Mouse (Mus musculus) mature B cell (primary cell): ENCODE measurements around the gene Cdk9.

Experiments used
- in situ Hi-C: fragments of 300-500 bp; cut with MboI; formaldehyde crosslinking; loops from 2 replicates; pipeline ENCODE4 v1.14.3; 2019

Cdk9 gene

DNA sequence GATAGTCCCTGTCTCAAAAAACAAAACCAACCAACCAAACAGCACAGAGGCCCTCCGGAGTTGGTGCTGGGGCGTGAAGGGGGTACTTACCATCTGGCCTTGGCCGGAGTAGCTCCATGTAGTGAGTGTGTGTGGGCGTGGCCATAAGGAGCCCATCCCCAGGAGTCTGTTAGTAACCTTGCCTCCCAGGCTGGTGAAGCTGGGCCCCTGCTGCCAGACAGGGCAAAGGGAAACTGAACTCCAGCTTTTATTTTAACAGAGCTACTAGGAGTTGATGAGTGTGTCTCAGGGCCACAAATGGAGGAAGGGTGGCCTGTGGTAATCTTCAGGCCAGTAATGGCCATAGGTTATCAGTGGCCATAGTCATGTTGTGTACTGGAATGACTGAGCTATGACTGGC is 21.6 kb upstream of the Cdk9 start:
- in situ Hi-C loops, result no loop called here

DNA sequence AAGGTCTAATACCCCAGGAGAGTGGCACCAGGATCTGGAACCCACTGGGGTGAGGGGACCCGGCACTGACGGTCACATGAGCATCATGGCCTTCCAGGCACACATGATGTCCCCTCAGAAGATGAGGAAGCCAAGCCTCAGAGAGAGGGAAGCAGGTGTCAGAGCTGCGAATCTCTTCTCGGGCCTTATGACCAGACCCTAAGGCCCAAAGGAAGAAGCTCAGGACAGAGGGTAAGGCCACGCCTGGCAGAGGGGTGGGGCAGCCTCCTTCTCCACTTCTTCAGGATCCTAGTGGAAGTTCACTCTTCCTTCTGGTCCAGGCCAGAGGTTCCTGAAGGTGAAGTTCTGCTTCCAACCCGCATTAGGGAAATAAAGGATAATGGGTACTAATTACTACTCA is 19.8 kb upstream of the Cdk9 start:
- in situ Hi-C loops, result no loop called here

DNA sequence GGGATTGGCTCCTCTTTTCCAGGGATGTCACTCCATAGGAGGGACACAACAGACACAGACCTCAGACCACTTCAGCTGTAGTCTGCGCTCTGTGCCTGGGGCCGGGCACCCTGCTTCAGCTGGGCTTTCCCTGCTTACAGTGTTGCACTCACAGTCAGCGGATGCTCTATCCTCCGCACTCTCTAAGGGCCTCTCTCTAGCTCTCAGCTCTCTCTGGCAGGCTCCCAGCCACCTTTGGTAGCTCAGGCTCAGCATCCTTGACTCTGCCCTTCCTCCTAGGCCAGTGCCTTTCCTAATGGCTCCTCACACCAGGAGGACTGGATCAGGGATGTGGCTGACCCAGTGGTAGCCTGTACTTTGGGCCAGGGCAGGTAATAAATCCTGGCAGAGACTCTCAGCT is 19.0 kb upstream of the Cdk9 start:
- in situ Hi-C loops, result no loop called here

DNA sequence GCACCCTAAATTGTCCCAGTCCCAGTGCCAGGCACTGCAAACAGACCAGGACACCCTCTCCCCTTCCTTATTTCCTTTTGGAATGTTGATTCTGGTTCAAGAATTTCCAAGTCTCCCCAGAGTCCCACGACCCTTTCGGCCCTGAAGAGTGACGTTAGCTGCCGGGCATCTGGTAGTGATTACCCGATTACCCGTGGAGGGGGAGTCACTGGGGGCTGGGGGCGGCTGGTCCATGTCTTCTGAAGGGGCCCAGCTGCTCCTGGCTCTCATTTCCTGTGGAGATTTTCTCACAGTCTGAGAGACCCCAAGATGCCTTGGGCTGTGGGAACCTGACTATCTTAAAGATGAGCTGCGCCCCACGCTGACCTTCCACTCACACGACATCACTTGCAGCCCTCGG is 18.0 kb upstream of the Cdk9 start:
- in situ Hi-C loops, result no loop called here

DNA sequence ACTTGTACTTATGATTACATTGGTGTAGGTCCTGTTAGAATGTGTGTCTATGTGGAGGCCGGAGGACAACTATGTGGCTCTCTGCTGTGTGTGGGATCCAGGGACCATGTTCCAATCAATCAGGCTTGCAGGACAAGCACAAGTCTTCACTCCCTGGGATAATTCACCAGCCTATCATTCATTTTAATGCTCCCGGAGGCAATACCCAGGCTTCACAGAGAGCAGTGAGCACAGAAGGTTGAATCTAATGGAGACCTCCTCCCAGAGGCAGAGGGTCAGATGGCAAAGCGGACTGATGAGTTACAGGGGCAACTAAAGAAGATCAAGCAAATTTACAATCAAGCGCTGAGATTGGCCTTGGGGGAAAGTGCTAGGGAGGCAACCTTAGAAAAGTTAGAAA is 16.7 kb upstream of the Cdk9 start:
- in situ Hi-C loops, result no loop called here

DNA sequence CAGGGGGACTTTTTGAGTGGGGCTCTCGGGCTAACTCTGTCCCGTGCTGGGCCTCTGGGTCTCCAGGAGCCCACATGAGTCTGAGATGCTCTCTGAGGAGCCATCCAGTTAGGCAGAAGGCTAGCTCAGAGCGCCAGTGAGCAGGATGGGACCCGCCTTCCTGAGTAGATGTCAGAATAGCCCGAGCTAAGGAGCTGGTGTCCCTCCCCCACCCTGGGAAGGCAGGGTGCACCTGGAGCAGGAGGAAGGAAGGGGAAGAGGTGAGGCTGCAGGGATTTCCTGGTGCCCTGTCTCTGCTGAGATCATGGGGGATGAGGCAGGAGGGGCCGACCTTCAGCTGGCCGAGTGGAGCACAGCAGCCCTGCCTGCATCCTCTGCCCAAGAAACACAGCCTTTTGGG is 15.6 kb upstream of the Cdk9 start:
- in situ Hi-C loops, result no loop called here

DNA sequence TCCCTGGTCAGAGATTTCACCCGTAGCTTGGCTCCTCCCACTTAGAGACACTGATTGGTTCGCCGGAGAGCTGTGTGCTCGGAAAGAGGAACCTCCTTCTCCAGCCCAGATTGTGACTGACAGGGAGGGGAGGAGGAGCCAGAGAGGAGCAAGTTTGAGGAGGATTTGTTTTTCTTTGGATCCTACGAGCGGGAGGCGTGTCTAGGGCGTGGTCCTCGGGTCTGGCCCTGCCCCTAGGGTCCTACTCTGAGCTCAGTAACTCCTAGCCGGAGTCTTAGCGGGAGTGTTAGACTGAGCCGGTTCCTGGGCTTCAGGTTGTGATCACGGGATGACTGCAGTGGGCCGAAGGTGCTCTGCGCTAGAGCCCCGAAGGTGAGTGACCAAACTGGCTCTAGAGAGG is 14.6 kb upstream of the Cdk9 start:
- in situ Hi-C loops, result no loop called here

DNA sequence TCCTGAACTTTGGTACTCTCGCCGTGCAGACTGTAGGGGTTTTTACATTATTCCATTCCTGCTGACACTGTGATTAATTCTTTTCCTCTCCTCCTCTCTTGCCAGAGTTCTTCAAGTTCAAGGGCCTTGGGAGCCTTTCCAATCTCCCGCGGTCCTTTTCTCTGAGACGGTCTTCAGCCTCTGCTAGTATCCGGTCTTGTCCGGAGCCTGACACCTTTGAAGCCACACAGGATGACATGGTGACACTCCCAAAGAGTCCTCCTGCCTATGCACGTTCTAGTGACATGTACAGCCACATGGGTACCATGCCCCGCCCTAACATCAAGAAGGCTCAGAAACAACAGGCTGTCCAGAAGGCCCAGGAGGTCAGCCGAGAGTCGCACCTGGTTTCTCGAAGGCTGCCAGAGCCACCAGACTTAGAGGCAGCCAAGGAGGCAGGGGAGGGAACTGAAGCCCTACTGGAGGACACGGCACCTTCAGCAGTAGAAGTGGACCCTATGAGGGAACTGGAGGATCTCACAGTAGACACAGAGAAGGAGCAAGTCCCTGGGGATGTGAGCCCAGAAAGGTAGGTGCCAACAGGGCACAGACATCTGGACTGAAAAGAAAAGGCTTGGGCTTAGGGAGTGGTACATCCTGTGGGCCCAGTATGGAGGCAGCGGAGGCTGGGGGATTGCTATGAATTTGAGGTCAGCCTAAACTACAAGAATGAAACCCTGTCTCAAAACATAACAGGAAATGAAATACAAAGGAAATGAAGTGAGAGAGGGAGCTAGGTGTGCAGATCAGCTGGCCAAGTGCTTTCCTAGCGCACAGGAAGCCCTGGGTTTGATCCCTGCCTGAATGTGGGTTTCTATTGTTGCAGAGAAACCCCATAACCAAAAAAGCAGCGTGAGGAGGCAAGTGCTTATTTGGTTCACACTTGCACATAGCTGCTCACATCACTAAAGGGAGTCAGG is 12.2 kb upstream of the Cdk9 start:
- in situ Hi-C loops, result no loop called here

DNA sequence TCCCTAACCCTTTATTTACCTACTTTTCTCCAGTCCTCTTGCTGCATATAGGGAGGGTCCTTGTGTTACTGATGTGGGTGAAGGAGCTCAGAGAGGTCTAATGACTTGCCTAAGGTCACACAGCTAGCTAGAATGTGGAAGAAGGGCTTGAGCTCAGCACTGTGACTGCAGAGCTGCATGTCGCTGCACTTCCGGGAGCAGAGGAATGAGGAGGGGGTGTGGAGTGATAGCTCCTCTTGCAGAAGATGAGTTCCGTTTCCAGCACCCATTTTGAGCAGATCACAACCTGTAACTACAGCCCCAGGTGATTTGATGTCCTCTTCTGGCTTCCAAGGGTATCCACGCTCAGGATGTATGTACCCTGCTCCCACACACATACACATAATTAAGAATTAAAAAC is 11.3 kb upstream of the Cdk9 start:
- in situ Hi-C loops, result no loop called here

DNA sequence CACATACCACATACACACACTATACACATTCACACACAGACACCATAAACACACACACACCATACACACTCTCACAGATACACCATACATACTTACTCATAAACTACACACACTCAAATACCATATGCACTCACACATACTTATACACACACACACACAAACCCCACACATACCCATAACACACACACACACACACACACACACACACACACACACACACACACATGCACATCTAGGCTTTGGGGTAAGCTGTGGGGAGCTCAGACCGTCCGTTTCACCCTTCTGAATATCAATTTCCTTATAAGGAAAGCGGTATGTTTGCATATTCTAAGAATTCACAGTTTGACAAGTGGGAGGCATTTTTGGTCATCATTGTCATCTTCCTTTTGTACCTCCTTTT is 9.7 kb upstream of the Cdk9 start:
- in situ Hi-C loops, result no loop called here

DNA sequence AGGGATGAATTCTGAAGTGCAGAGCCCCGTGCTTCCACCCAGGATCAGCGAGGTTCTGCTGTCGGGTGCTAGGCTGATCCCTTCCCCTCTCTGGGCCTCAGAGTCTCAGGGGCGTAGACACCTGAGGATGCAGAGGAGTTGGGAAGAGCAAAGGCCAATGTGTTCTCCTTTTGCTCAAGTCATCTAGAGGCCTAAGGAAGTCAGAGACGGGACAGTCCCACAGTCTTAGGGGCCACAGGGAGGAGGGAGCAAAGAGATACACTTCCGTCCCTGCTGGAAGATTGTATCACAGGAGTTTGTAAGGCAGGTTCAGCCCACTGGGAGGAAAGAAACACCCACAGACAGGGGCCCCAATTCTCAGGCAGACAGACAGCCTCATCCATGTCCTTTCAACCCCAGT is 9.2 kb upstream of the Cdk9 start:
- in situ Hi-C loops, result no loop called here

DNA sequence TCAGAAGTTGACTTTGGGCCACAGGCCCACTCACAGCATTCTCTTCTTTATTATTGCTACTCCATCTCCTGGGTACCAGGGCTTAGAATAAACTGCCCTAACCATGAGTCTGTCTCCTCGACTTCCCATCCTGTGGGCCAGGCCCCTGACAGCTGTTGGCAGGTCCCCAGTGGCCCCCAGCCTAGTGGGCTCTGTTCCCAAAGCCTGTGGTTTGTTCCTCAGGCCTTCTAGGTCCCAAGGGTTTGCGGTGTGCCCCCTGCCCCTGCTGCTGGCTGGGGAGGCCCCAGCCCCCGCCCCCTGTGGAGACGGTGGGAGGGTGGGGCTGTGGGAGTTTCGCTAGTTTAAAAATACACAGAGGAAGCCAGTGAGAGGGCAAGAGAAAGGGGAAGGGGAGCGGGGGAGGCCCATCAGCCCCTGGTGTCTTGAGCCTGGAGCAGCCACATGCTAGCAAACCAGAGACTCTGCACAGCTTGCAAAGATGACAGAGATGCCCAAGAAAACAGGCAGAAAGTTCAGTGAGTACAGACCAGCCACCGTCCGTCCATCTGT is 7.9 kb upstream of the Cdk9 start, which contains the start of gene Sh2d3c:
Gene Sh2d3c (plus strand): TSS at position 375 of the 549 bp plus-strand sequence.
- in situ Hi-C loops, result no loop called here

DNA sequence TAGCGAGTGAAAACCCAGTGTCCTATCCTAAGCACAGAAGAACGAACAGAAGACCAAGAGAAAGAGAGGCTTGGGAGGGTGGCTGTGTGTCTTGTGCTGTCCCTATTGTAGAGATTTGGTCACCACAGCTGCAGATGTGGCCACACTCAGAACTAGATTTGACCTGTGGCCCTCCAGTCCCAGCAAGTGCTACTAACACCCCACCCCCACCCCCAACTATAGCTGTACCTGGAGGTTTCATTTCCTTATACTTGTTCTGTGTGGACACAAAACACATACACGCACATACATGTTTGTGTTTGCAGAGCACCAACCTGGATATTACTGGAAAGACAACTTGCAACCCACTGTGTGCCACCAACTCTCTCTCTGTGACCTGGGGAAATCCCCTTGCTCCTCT is 7.2 kb upstream of the Cdk9 start:
- in situ Hi-C loops, result no loop called here

DNA sequence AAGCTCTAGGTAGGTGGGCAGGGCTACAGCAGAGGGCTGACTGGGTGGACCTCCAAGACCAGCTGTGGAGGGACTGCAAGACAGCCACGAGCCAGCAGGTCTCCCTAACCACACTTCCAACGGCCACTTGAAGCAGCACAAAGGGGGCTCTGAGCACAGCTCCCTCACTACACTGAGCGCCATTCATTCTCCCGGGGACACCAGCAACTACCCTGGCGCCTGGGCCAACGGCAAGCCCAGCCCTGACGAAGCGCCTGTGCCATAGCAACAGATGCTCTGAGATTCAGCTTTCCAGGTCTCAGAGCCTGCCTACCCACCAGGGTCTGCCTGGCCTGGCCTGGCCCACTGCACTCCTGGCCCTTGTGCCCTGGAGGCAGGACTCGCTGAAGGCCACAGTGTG is 5.9 kb upstream of the Cdk9 start:
- in situ Hi-C loops, result no loop called here

DNA sequence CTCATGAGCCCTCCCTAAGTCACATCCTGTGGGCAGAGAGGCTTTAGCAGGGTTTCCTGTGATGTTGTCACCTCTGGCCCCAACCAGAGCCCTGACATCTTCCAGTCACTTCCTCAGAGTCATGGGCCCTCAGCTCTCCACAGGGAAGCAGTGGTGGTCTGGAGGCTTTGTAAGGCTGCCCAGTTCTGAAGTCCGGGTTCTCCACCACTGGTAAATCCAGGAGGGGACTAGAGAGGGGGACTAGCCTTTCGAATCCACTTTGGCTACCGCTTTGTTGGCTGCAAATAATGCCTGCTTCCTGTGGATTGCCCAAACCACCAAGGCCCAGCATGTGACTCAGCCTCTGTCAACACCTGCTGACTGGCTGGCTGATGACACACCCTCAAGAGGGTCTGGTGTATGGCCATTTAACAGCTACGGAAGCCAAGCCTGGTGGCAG is 2.1 kb upstream of the Cdk9 start:
- in situ Hi-C loops, result loop anchor here (5.0 kb wide), 1 partner anchor 42 kb away; the partner anchor contains the start of gene Tor2a

DNA sequence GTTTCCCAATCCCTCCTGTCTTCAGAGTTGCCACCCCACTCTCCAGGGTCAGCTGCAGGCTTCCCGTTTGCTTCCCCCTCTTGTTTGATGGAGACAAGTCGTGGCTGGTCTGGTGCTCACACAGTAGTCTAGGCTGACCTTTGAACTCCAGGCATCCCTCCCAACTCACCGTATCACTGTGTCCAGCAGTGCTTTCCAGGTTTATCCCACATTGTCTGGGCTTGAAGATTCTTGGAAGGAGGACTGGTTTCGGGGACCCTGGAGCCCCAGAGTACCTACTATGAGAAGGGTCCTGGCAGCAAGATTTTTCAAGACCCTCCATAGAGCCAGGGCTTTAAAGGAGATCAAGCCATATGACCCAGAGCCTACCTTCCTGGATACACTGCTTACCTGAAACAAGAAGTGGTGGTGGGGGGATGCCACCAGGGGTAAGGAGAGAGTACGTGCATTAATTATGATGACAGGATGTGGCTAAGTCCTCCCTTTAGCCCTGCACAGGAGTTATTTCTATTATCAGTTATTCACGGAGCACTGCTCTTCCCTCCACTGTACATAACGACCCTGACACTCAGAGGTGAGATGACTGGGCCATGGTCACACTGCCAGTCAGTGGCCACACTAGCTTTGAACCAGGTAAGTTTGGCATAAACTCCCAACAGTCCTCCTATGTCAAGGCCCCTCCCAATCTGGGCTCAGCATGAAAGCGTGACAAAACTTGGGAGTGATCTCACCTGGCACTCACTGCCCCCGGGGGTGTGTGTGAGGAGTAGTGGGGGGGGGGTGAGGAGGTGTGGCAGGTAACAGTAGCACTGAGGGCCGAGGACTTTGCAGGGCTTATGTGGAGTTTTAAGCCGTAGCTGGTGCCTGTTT is 1.5 kb upstream of the Cdk9 start:
- in situ Hi-C loops, result loop anchor here (5.0 kb wide), 1 partner anchor 43 kb away; the partner anchor contains the start of gene Tor2a

DNA sequence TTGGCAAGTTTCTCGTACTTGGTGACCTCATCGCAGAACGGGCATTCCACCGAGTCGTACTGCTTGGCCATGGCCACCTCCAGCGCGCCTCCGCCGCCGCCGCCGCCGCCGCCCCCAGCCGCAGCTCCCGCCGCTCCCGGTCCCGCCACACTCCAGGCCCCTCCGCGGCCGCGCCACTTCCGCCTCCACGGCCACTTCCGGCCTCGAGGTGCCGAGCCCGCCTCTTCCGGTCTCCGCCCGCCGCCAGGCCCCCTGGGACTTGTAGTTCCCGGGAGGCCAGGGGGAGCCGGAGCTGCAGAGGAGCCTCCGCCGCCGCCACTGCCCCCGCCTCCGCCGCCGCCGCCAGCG is 316 bp downstream of the Cdk9 start:
- in situ Hi-C loops, result loop anchor here (5.0 kb wide), 1 partner anchor 45 kb away; the partner anchor contains the start of gene Tor2a

DNA sequence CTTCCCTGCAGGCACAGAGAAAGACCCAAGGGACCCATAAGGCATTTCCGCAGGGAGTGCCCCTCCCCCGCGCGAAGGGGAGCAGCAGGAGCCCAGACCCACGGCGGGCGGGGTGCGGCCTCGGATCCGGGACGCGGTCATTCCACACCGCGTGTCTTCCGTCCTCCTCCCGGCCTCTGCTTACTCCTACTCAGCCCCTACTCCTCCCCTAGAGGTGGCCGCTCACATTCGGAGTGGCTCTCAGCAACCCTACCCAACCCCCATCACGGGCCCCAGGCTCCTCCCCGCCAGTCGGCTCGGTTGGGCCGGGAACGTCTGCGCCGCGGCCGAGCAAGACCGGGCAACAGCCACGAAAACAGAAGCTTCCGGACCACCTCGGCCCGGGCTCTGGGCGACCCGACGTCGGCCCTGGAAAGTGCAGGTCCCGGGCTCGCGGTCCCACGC is 746 bp downstream of the Cdk9 start:
- in situ Hi-C loops, result loop anchor here (5.0 kb wide), 1 partner anchor 45 kb away; the partner anchor contains the start of gene Tor2a

DNA sequence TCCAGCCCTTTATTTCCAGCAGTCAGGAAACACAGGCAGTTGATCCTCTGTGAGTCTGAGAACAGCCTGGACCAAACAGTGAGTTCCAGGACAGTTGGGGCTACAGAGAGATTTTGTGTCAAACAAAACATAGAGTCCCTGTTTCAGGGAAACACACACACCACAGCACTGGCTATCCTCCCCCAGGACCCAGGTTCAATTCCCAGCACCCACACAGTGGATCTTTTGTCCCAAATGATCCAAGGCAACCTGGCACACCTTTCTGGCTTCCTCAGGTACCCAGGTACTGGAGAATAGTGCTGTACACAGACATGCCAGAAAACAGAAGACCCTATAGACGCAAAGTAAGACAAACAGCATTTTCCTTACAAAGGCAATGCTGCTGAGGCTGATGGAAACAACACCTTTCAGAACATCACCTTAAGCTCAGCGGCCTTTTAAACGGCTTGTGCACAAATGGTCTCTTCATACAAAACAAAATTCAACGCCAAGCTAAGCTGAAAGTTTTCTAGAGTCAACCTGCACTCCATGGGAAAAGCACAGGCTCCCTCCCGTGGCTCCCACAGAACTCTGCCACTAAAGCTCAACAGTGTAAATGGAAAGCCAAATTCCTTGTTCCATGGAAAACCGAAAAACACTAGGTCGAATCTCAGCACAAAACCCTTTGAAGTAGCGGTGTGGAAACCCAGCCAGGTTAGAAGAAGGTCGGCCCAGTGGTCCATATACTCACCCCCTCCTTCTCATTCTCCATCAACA is 1.4 kb downstream of the Cdk9 start:
- in situ Hi-C loops, result loop anchor here (5.0 kb wide), 1 partner anchor 46 kb away; the partner anchor contains the start of gene Tor2a

DNA sequence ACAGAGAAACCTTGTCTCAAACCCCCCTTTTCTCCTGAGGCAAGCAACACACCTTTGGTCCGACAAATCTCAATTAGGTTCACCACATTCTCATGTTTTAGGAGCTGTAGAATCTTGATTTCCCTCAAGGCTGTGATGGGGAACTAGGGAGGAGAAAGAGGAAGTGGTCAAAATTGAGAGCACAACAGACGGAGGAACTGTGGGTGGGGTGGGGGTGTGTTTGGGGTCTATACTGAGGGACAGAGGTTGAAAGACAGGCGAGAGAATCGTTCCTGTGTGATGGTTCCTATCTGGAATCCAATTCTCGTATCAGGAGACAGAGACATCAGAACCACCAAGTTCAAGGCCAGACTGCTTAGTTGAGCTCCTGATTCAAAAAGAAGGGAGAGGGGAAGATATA is 2.5 kb downstream of the Cdk9 start:
- in situ Hi-C loops, result loop anchor here (5.0 kb wide), 1 partner anchor 47 kb away; the partner anchor contains the start of gene Tor2a

DNA sequence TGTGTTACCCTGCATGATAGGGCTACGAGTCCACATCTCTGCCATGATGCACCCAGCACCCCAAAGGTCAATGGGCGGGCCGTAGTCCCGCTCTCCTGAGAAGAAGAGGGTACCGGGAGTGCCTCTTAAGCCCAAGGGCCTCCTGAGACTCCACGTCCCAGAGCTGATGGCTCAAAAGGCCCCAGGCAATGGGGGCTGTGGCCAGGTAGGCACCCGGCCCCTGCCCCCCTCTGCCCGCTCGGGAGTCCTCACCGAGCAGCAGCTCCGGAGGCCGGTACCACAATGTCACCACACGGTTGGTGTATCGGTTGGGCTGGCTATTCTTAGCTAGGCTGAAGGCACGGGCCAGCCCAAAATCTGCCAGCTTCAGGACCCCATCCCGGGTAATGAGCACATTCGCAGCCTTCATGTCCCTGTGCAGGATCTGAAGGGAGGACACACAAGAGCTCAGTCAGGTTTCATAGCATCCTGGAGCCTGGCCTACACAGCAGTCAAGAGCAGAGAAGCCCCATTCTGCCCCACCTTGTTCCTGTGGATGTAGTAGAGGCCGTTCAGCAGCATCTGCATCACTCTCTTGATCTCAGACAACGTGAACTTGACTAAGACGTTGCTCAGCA is 3.2 kb downstream of the Cdk9 start:
- in situ Hi-C loops, result loop anchor here (5.0 kb wide), 1 partner anchor 48 kb away; the partner anchor contains the start of gene Tor2a
